Mouse (Mus musculus) myocyte (in vitro differentiated cells): Measurements from ENCODE around the gene Upk2. TPM values are rescaled to one million over a fixed set of nuclear protein-coding genes. Genes with fewer than 3 reads are reported as not detected.
A peak's percentile ranks its signal among the peaks of the same experiment; 100 is the strongest.

Experiments used
- H3K27me3 ChIP-seq: one replicate; pipeline ENCODE4 v1.6.1; 2011; ENCODE audit not compliant: control insufficient read depth, insufficient read depth, insufficient read length
- H3K36me3 ChIP-seq: one replicate; pipeline ENCODE4 v1.6.1; 2011; ENCODE audit not compliant: control insufficient read depth, insufficient read depth
- H3K4me2 ChIP-seq: one replicate; pipeline ENCODE4 v1.6.1; 2011; ENCODE audit warnings: low read depth, control low read depth
- H3K4me3 ChIP-seq: one replicate; pipeline ENCODE4 v1.5.1; 2011; ENCODE audit warnings: mild to moderate bottlenecking, control low read depth, moderate library complexity
- H3K79me2 ChIP-seq: one replicate; pipeline ENCODE4 v1.6.1; 2011; ENCODE audit not compliant: control insufficient read depth, insufficient read depth
- H3ac ChIP-seq: one replicate; pipeline ENCODE4 v1.6.1; 2011; ENCODE audit not compliant: control insufficient read depth, insufficient read length
- CEBPB ChIP-seq: IDR thresholded peaks from 2 replicates; pipeline ENCODE4 v1.6.1; 2011; ENCODE audit warnings: mild to moderate bottlenecking, moderate library complexity; ENCODE audit not compliant: poor library complexity, insufficient read depth, severe bottlenecking
- E2F4 ChIP-seq: IDR thresholded peaks from one replicate; pipeline ENCODE4 v1.6.1; 2011; ENCODE audit warnings: mild to moderate bottlenecking, control low read depth, moderate library complexity; ENCODE audit not compliant: insufficient read depth
- MAX ChIP-seq: IDR thresholded peaks from one replicate; pipeline ENCODE4 v1.6.1; 2011; ENCODE audit warnings: low read depth, mild to moderate bottlenecking, control low read depth
- MYOD1 ChIP-seq, 3 experiments: IDR thresholded peaks; one replicate each; pipeline ENCODE4 v1.6.1; 2011; ENCODE audit warnings: control low read depth in 2 of 3, low read depth in 2 of 3, mild to moderate bottlenecking in 2 of 3, moderate library complexity in 1 of 3; ENCODE audit not compliant: insufficient read length in 2 of 3, control insufficient read depth in 1 of 3
- MYOG ChIP-seq, 3 experiments: IDR thresholded peaks; one replicate each; pipeline ENCODE4 v1.6.1; 2011; ENCODE audit warnings: control low read depth in 2 of 3, low read depth in 2 of 3, mild to moderate bottlenecking in 2 of 3; ENCODE audit not compliant: insufficient read length in 2 of 3, control insufficient read depth in 1 of 3, insufficient read depth in 1 of 3
- POLR2A ChIP-seq: IDR thresholded peaks from one replicate; pipeline ENCODE4 v1.6.1; 2011; ENCODE audit warnings: low read depth, mild to moderate bottlenecking, control low read depth, moderate library complexity; ENCODE audit not compliant: insufficient read length
- POLR2AphosphoS2 ChIP-seq: IDR thresholded peaks from one replicate; pipeline ENCODE4 v1.6.1; 2011; ENCODE audit warnings: low read depth, control low read depth; ENCODE audit not compliant: insufficient read length
- REST ChIP-seq: IDR thresholded peaks from one replicate; pipeline ENCODE4 v1.6.1; 2011; ENCODE audit warnings: mild to moderate bottlenecking, control low read depth, moderate library complexity; ENCODE audit not compliant: insufficient read depth, insufficient read length
- SRF ChIP-seq: IDR thresholded peaks from one replicate; pipeline ENCODE4 v1.6.1; 2011; ENCODE audit warnings: low read depth; ENCODE audit not compliant: control insufficient read depth, insufficient read length
- TCF12 ChIP-seq: IDR thresholded peaks from one replicate; pipeline ENCODE4 v1.6.1; 2011; ENCODE audit warnings: mild to moderate bottlenecking, control low read depth; ENCODE audit not compliant: poor library complexity, insufficient read depth, severe bottlenecking
- TCF3 ChIP-seq: IDR thresholded peaks from one replicate; pipeline ENCODE4 v1.6.1; 2011; ENCODE audit warnings: low read depth, control low read depth; ENCODE audit not compliant: insufficient read length
- USF1 ChIP-seq: IDR thresholded peaks from one replicate; pipeline ENCODE4 v1.6.1; 2011; ENCODE audit warnings: low read depth, mild to moderate bottlenecking, control low read depth, moderate library complexity
- polyA plus RNA-seq: library from polyadenylated mRNA; unstranded; fragments of >200 nt; fragmentation: generic; extraction: Trizol; gene quantifications from one replicate; pipeline ENCODE4 v1.2.1, GENCODE M21; 2012; ENCODE audit warnings: missing spikeins

Gene Upk2
- polyA plus RNA-seq, 1 experiment, result not detected

DNA sequence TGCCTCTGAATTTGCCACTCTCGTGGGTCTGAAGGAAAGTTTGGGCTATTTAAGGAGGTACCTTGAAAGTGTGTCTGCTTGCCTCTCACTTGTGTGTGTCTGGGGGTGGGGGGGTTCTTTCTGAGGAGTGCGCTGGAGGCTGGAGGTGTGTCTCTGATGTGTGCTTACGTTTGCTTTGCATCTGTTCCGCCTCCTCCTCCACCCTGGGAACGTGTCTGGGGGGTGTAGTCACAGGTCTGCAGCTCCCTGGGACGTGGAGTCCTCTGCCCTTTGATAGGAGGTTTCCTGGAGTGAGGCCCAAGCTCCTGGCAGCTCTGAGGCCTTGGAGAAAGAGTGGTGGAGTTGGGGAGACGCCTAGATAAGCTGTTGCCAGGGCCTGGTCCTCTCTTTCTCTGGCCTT, 32.7 kb upstream of the Upk2 start:
- TF ChIP-seq E2F4 (no peak), MYOG (IDR thresholded peaks at IDR 0.05; ENCODE audit: control insufficient read depth in 1 of 3, insufficient read depth in 1 of 3, insufficient read length in 2 of 3, low read depth in 2 of 3) (no peak), SRF (no peak), TCF3 (no peak), POLR2AphosphoS2 (no peak), CEBPB (no peak), POLR2A (no peak), MAX (no peak), MYOD1 (IDR thresholded peaks at IDR 0.05; ENCODE audit: control insufficient read depth in 1 of 3, insufficient read length in 2 of 3, low read depth in 2 of 3) (no peak), USF1 (no peak), TCF12 (no peak)
- H3K4me2 ChIP-seq, result peak overlapping the region; percentile 100
- no peaks in the 10 kb centered on the region for H3K27me3 ChIP-seq
- no peaks in the 10 kb centered on the region for H3K36me3 ChIP-seq
- H3K79me2 ChIP-seq, result peaks cover 97% of the 10 kb centered on the region
- no peak overlapping the region for H3ac ChIP-seq
- peak overlapping the region; percentile 94 for H3K4me3 ChIP-seq

DNA sequence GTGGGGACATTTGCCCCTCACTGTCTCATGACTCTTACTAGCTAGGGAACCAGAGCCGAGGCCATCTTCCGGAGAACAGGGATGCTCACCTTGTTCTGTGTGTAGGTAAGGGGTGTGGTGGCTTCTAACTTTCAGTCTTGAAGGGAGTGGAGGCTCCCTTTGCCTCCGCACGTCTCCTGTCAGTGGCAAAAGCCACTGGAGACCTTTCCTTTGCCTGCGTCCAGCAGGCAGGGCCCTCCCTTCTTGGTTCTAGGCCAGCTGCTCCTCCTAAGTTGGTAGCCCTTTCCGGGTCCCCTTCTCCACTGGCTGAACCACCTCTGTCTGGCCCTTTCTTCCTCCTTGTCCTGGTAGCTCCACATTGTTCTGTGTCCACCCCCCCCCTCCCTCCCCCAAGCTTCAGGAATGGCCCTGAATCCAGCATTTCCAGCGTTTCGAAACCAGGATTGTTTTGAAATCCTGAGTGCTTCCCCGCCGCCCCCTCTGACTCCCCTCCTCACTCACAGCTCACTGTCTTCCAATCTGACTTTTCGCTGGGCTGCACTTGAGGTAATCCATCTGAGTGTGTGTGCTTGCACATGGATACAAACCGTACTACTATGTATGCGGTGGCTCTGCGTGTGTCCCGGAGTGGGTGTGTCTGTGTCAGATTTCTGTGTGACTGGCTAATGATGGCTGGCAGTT, 32.1 kb upstream of the Upk2 start:
- no peak for TF ChIP-seq MAX
- TF ChIP-seq POLR2AphosphoS2, result no peak
- TF ChIP-seq E2F4, result no peak
- TF ChIP-seq CEBPB, result no peak
- no peak for TF ChIP-seq MYOD1 (IDR thresholded peaks at IDR 0.05; ENCODE audit: control insufficient read depth in 1 of 3, insufficient read length in 2 of 3, low read depth in 2 of 3)
- TF ChIP-seq TCF3, result no peak

GRCm38 (mm10) chr9:44486335-44486734, 31.6 kb upstream of the Upk2 start:
- H3K27me3 ChIP-seq, result no peaks in the 10 kb centered on the region
- H3K4me2 ChIP-seq, result peak overlapping the region; percentile 100
- H3K4me3 ChIP-seq, result peak overlapping the region; percentile 94
- peaks cover 86% of the 10 kb centered on the region for H3K79me2 ChIP-seq
- no peak overlapping the region for H3ac ChIP-seq
- TF ChIP-seq MAX (no peak), MYOD1 (IDR thresholded peaks at IDR 0.05; ENCODE audit: control insufficient read depth in 1 of 3, insufficient read length in 2 of 3, low read depth in 2 of 3) (no peak), E2F4 (no peak), POLR2A (peak; percentile 51), POLR2AphosphoS2 (peak; percentile 42)
- H3K36me3 ChIP-seq, result no peaks in the 10 kb centered on the region

More for the DNA sequence above, 32.1 kb upstream of the Upk2 start:
- Histone ChIP-seq H3K27me3 (no peaks in the 10 kb centered on the region), H3ac (no peak overlapping the region), H3K4me2 (peak overlapping the region; percentile 100), H3K79me2 (peaks cover 91% of the 10 kb centered on the region), H3K4me3 (peak overlapping the region; percentile 94), H3K36me3 (no peaks in the 10 kb centered on the region)

GRCm38 (mm10) chr9:44485516-44486161, 30.9 kb upstream of the Upk2 start:
- TF ChIP-seq TCF12, result no peak
- peak in 1 of 3 experiments; percentile 40 for TF ChIP-seq MYOG (IDR thresholded peaks at IDR 0.05; ENCODE audit: control insufficient read depth in 1 of 3, insufficient read depth in 1 of 3, insufficient read length in 2 of 3, low read depth in 2 of 3)
- peak in 1 of 3 experiments; percentile 54 for TF ChIP-seq MYOD1 (IDR thresholded peaks at IDR 0.05; ENCODE audit: control insufficient read depth in 1 of 3, insufficient read length in 2 of 3, low read depth in 2 of 3)
- TF ChIP-seq CEBPB, result no peak
- no peak for TF ChIP-seq TCF3
- TF ChIP-seq SRF, result no peak
- peaks cover 79% of the 10 kb centered on the region for H3K79me2 ChIP-seq
- H3K36me3 ChIP-seq, result no peaks in the 10 kb centered on the region
- H3K4me2 ChIP-seq, result peak overlapping the region; percentile 87
- no peaks in the 10 kb centered on the region for H3K27me3 ChIP-seq
- H3ac ChIP-seq, result no peak overlapping the region
- H3K4me3 ChIP-seq, result peak overlapping the region; percentile 94

DNA sequence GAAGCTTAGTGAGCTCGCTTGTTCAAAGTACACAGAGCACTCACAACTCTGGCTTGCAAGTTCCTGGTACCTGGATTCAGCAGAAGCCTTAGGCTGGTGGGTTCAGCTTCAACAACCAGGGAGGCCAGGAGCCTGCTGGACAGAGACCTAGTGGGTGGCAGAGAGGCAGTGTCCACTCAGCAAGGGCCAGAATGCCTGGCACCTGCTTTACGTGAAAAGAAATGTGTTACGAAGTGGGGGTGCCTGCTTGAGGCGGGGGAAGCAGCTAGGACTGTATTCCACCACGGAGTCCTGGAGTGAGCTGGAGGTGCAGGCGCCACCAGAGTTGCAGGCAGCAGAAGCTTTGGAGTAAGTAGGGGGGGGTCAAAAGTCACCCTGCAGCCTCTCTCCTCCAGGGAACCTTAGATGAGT, 30.3 kb upstream of the Upk2 start:
- Histone ChIP-seq H3K79me2 (peaks cover 74% of the 10 kb centered on the region), H3K4me2 (peak overlapping the region; percentile 87), H3ac (peak overlapping the region; percentile 97), H3K36me3 (no peaks in the 10 kb centered on the region), H3K4me3 (peak overlapping the region; percentile 94), H3K27me3 (no peaks in the 10 kb centered on the region)
- no peak for TF ChIP-seq SRF
- no peak for TF ChIP-seq REST
- no peak for TF ChIP-seq POLR2A
- no peak for TF ChIP-seq MYOD1 (IDR thresholded peaks at IDR 0.05; ENCODE audit: control insufficient read depth in 1 of 3, insufficient read length in 2 of 3, low read depth in 2 of 3)
- TF ChIP-seq USF1, result no peak
- TF ChIP-seq E2F4, result no peak
- no peak for TF ChIP-seq TCF3
- TF ChIP-seq MAX, result no peak
- no peak for TF ChIP-seq MYOG (IDR thresholded peaks at IDR 0.05; ENCODE audit: control insufficient read depth in 1 of 3, insufficient read depth in 1 of 3, insufficient read length in 2 of 3, low read depth in 2 of 3)
- TF ChIP-seq POLR2AphosphoS2, result no peak
- no peak for TF ChIP-seq CEBPB
- TF ChIP-seq TCF12, result no peak
